8 mouse cellular contexts compared by ENCODE assay signal in the genomic region with DNA sequence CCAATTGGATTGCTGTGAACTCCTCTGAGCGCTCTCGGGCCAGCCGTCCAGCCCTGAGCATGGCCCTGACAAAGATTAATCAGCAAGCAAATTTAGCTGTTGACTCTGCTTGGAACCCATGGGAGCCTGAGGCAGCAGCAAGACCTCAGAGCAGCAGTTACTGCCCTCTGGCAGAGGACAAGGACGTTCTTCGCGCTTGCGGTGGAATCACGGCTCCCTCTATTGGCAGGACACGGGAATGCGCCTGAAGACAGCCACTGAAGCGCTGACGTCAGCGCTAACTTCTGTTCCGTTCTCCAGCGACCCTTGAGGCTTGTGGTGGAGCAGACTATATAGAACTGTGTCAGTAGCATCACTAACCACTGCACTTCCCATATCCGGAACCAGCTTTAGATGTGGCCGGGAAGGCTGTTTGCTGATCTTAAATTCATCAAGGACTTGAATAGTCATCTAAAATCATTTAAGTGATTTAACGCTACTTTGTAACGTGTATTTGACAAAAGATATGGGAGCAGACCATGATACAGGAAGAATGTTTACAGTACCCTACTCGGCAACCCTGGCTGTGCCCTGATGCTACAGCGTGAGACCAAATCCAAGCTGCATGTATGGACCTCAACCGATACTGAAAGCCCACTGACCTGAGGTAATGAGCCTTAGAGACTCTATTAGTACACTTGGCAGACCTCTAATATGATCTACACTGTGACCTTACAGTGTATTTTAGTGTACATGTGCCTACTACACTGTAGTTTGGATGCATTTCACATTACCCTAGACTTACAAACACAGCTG. TPM values are rescaled to one million over a fixed set of nuclear protein-coding genes. Genes with fewer than 3 reads are reported as not detected.
A peak's percentile ranks its signal among the peaks of the same experiment; 100 is the strongest.
DNase-seq lines count a peak whose midpoint lies in the region; ATAC-seq and TF ChIP-seq lines count a peak whose summit lies in the region.

No protein-coding gene starts in this region.

- H3K9ac ChIP-seq in hindbrain, postnatal 0 days (replicated peaks; ENCODE audit: low read length) = no peak overlapping the region

- peak; percentile 79 for DNase-seq in R1 (ENCODE audit: low read depth, low spot score)
- peak; percentile 85 to 91 for DNase-seq in cerebellum, postnatal 4 days (ENCODE audit: low spot score in 2 of 2)
- peak; percentile 88 for DNase-seq in gastrocnemius, adult 2 months
- peak; percentile 92 for DNase-seq in hindbrain, postnatal 0 days (ENCODE audit: low spot score)
- DNase-seq in left cerebral cortex, adult 18-20 months (ENCODE audit: low spot score in 2 of 2) = peak; percentile 81 to 86
- peak; percentile 84 to 89 for DNase-seq in right cerebral cortex, postnatal 10 days (ENCODE audit: low spot score in 2 of 2)
- peak; percentile 87 for DNase-seq in urinary bladder, postnatal 14 days (ENCODE audit: low spot score)

- peak overlapping the region; percentile 26; the same call in 1 of the 2 replicates for H3K4me2 ChIP-seq in hindbrain, postnatal 0 days (ENCODE audit: low read depth, low read length)

- TF ChIP-seq CTCF in gastrocnemius, adult 2 months (IDR thresholded peaks at IDR 0.05) = no peak; the same call in 1 of the 2 replicates
- peak; percentile 100 for TF ChIP-seq CTCF in hindbrain, postnatal 0 days (IDR thresholded peaks at IDR 0.05; ENCODE audit: low read depth)

- H3K36me3 ChIP-seq in hindbrain, postnatal 0 days (ENCODE audit: insufficient read depth, low read length) = no peaks in the 10 kb centered on the region
- H3K36me3 ChIP-seq in megakaryocyte, embryonic 14.5 days (replicated peaks; ENCODE audit: low read length) = no peaks in the 10 kb centered on the region

- ATAC-seq in hindbrain, postnatal 0 days = peak; percentile 92

- H3K4me3 ChIP-seq in gastrocnemius, adult 2 months = no peak overlapping the region
- no peak overlapping the region for H3K4me3 ChIP-seq in hindbrain, postnatal 0 days (ENCODE audit: low read length)
- peak overlapping the region; percentile 47 for H3K4me3 ChIP-seq in megakaryocyte, embryonic 14.5 days (replicated peaks)

- H3K27ac ChIP-seq in gastrocnemius, adult 2 months = peak overlapping the region; percentile 56
- no peak overlapping the region for H3K27ac ChIP-seq in hindbrain, postnatal 0 days

- intact Hi-C loops in gastrocnemius, adult 2 months (cut with DNase I) = loop anchor here (1.0 kb wide), 2 partner anchors 349 to 367 kb away; no protein-coding TSS in a partner anchor

- 0 out of 2 replicates have a peak, but pooled peaks cover 2% of the 10 kb centered on the region for H3K27me3 ChIP-seq in hindbrain, postnatal 0 days (ENCODE audit: insufficient read depth, low read length)
- peaks cover 6% of the 10 kb centered on the region for H3K27me3 ChIP-seq in megakaryocyte, embryonic 14.5 days (replicated peaks)

- 18% methylated on average over 22 of the region's 22 CpGs for WGBS in hindbrain, postnatal 0 days

- no peaks in the 10 kb centered on the region for H3K9me3 ChIP-seq in hindbrain, postnatal 0 days (ENCODE audit: low read length)
- no peaks in the 10 kb centered on the region for H3K9me3 ChIP-seq in megakaryocyte, embryonic 14.5 days

- peaks cover 4% of the 10 kb centered on the region; the same call in 1 of the 2 replicates for H3K4me1 ChIP-seq in hindbrain, postnatal 0 days (ENCODE audit: insufficient read depth, low read length)
- H3K4me1 ChIP-seq in megakaryocyte, embryonic 14.5 days = peaks cover 8% of the 10 kb centered on the region; the same call in 1 of the 2 replicates

RNA-seq across cellular contexts. Expression of gene Barx2, which starts 12.8 kb away (rescaled TPM):
- total RNA-seq in gastrocnemius, adult 2 months (2021) = 10 to 100 TPM; 13.7 to 35.5 TPM
- total RNA-seq in hindbrain, postnatal 0 days (2014; rRNA removed) = 1.0 and 2.9 TPM in 2 replicates
- 0.49 TPM in 2 replicates for polyA plus RNA-seq in hindbrain, postnatal 0 days (2015; fragmentation: Nextera tagmentation; extraction: Ambion mirVana)
- 1 to 10 TPM; 4.0 to 5.0 TPM for total RNA-seq in left cerebral cortex, adult 18-20 months (2021)
- polyA plus RNA-seq in megakaryocyte, embryonic 14.5 days (2012; ENCODE audit: insufficient read depth, low replicate concordance) = not detected in 2 replicates
